Mouse (Mus musculus) spleen, postnatal 14 days (tissue): ENCODE measurements around the gene Pigw.

Experiments
- DNase-seq, 2 experiments: peaks; one replicate each; pipeline ENCODE4 v3.0.0; 2021 to 2022; ENCODE audit warnings: low spot score in 2 of 2

Pigw gene

DNA sequence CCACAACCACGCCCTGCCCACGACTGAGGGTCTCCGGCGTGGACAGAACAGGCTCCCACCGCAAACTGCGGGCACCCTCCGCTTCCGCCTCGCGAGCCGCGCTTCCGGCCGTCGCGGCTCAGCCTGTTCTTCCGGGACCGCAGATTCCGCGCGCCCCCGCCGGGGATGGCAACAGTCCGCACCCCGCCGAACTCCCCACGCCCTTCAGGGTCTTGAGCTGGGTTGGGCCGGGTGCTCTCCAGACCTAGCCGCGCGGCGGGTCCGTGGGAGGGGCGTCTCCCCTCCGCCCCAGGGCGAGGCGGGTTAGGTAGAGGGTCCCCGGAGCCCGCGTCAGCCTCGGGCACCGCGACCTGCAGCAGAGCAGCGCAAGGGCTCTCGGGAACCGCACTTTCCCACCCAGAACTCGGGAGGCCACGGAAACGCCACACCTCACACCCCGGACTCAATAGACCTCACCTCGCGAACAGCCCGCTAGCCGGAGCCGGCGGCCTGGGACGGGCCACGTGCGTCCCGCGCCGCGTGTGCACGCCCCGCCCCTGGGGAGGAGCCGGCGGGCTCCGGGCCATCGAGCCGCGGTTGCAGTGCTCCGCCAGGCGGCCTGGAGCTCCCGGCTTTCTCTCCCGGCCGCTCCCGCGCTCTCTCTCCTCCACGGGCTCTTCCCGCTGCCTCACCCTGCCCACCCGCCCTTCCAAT is at the start of gene Pigw, which contains the start of gene Myo19:
Pigw (minus strand) TSS at position 514 of the 693 bp plus-strand sequence.
Myo19 (plus strand) TSS at position 377 of the 693 bp plus-strand sequence.
- peak; percentile 66 to 73 for DNase-seq

DNA sequence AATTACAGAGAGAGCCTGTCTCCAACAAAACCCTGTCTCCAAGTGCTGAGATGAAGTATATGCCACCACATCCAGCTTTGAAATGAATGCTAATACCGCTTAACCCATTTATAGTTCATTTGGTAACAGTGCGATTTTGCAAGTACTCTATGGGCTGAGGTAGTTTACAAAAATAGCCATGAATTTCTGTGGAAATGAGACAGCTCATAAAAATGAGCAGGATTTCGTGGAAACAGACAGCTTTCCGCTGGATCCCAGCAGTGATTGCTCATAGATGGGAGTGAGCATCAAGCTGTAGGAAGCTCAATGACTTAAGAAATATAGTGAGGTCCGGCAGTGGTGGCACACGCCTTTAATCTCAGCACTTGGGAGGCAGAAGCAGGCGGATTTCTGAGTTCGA is 40.9 kb upstream of the Pigw start:
- no peak for DNase-seq

- no peak for DNase-seq
These were observed 39.9 kb upstream of the Pigw start for GRCm38 (mm10) chr11:84919951-84920350.

DNA sequence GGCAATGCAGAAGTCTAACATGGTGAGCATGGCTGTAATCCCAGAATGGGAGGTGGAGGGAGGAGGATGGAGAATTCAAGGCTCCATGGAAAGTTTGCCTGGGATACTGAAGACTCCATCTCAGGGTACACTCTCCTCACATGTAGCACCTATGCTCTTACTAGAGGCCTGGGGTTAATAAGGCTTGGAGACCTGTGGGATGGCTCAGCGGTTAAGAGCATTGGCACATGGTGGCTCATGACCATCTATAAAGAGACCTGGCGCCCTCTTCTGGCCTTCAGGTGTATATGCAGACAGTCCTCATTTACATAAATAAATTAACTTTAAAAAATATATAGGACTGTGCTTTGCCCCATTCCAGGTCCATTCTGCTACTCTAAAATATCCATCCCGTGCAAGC is 39.2 kb upstream of the Pigw start:
- DNase-seq, result peak in 1 of 2 experiments; percentile 43

DNA sequence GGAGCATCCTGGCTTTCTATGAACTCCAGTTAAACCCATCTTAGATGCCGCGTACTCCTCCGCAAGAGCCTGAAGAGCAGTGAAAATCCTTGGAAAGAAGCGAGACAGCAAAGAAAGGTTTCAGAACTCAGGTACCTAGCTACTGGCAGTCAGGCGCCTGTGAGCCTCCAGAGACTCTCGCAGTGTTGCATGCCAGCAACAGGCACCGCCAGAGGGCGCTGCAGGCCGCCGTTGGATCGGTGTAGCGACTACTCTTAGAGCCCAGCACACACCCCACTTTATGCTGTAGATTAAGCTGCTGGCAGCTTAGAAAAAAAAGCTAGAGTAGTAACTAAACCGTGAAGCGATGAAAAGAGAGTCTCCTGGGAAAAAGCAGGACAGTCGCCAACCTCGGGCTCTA is 38.3 kb upstream of the Pigw start:
- DNase-seq, result peak; percentile 78 to 88

DNA sequence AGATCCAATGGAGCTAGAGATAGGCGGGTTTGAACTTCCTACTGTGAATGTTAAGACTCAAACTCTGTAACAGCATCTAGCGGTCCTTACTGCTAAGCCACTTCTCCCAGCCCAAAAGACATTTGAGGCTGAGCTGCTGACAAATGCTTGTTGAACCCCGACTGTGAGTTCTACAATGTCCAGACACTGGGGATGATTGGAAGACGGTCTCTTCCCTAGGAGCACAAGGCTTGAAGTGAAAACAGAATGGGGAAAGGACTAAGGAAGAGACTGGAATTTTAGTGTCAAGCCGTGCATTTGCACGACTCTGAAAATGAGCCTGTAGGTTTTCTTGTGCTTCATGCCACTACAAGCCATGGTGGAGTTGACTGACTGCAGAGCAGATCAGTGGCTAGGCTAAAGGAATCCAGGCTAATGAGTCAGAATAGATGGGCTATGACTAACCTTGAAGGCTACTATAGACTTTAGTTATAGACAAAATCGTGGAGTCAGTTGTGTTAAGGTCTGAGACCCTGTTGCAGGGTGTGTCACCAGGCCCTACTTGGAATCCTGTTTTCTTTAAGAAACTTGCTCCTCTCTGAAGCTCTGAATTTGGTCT is 36.7 kb upstream of the Pigw start:
- DNase-seq, result no peak

DNA sequence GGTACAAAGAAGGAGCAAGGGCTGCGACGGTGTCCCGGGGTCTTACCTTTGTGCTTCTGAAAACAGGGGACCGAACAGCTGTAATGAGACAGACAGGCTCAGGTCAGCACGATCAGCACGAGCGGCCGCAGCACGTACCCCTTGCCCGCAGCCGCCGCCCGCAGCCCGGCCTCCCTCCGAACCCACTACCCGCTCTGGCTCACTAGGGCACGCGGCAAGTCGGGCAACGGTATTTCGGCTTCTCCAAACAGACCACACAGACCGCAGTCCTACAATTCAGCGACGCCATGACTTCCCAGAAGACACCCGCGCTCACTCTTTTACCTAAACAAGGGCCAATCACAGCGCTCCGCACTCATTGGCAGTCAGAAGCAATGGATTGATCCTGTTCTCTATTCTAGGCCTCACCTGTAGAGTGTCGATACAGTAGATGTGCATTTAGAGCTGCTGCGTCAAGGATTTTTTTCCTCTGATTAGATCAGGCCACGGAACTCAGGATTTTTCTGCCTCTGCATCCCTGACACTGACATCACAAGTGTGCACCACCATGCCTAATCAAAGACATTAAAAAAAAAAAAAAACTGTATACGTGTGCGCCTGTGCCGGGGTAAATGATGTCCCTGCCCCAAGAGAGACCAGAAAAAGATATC is 36.1 kb upstream of the Pigw start, which contains the start of gene Znhit3:
Znhit3 (minus strand) TSS at position 314 of the 650 bp plus-strand sequence.
- DNase-seq, result peak; percentile 39 to 72

DNA sequence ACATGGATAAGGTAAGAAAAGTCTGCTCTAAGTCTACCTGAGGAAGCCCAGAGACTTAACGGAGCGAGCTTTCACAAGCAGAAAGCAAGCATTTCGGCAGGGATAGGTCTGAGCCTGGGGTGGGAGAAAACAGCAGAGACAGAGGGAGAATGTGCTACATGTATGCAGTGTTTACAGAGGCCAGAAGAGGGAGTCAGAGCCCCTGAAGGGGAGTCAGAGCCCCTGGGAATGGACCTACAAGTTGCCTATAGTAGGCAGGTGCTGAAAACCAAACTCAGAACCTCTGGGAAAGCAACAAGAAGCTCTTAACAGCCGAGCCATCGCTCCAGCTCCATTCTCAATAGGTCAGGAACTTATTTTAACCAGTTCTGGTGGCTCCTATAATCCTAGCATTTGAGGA is 34.6 kb upstream of the Pigw start:
- no peak for DNase-seq

GRCm38 (mm10) chr11:84910411-84910810 is 30.3 kb upstream of the Pigw start:
- DNase-seq, result no peak

GRCm38 (mm10) chr11:84908480-84908879 is 28.4 kb upstream of the Pigw start:
- DNase-seq, result no peak

GRCm38 (mm10) chr11:84907081-84907480 is 27.0 kb upstream of the Pigw start:
- no peak for DNase-seq

GRCm38 (mm10) chr11:84904597-84905144 is 24.6 kb upstream of the Pigw start:
- no peak for DNase-seq

DNA sequence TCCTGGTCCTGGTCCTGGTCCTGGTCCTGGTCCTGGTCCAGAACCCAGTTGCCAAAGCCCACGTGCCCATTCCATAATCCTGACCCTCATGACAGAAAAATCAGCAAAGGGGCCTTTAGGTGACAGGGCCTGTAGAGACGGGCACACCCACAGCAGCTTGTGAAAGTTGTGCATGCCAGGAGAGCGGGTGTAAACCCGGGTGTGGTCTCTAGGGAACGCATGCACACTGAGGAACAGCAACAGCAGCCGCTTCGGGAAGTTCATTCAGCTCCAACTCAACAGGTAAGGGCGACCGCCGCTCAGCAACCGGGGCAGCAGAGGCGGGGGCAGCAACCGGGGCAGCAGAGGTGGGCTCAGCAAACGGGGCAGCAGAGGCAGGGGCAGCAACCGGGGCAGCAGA is 13.0 kb upstream of the Pigw start:
- no peak for DNase-seq

GRCm38 (mm10) chr11:84891705-84892104 is 11.6 kb upstream of the Pigw start:
- DNase-seq, result no peak

GRCm38 (mm10) chr11:84889492-84889891 is 9.4 kb upstream of the Pigw start:
- DNase-seq, result no peak

- DNase-seq, result no peak
These were observed 7.9 kb upstream of the Pigw start for GRCm38 (mm10) chr11:84888025-84888424.

DNA sequence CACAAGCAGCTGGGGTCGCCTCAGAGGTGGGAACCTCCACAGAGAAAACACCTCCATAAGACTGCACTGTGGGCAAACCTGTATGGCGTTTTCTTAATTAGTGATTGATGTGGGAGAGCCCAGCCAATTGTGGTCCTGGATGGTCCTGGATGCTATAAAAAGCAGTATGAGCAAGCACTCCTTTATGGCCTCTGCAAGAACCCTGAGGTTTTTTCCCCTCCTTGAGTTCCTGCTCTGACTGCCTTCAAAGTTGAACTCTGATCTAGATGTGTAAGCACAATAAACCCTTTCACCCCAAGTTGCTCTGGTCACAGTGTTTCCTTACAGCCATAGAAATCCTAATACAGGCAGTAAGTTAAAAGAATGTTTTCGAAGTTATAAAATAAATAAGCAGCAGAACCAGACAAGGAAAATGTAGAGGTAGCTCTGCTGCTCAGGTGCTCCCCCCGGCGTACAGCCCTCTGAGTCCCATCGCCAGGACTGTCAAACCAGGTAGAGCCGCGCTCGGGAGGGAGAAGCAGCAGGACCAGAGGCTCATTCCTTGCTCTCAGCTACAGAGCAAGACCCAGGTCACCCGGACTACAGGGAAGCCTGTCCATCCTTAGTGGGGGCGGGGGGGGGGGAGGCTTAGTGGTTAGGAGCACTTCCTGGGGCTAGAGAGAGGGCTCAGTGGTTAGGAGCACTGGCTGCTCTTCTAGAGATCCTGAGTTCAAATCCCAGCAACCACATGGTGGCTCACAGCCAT is 6.9 kb upstream of the Pigw start:
- no peak for DNase-seq

- no peak for DNase-seq
These were observed 6.2 kb upstream of the Pigw start for GRCm38 (mm10) chr11:84886236-84886635.

DNA sequence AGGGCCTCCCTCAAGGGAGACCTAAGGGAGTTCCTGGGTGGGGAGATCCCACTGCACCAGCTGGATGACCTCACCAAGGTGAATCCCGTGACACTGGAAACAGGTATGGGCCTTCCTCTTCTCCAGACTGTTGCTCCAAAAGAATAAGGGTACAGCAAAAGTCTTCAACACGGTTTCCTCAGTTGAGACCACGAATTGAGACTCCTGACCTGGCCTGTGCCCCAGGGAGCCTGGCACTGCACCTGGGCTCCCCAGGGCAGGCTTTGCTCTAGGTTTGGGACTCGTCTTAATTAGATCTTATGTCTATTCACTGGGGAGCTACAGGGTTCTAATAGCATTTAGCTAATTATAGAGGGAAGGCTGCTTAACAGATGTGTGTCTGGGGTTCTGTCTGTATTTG is 5.2 kb upstream of the Pigw start:
- DNase-seq, result no peak

DNA sequence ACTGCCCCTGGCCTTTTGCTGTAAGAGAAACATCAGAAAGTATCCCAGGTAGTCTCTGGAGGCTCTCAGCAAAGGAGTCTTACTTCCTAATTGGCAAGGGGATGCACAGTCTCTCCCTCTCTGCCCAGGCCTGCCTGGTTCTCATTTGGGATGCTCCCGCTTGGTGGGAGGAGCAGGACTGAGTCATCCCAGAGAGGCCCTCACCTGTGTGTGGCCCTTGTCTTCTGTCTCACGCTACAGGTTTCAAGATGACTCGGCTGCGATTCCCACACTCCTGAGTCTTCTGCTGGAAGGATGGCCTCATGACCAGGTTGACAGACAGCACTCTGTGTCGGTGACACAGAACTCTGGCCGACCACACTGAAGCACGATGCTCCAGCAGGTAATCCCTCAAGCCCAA is 2.3 kb upstream of the Pigw start:
- no peak for DNase-seq

GRCm38 (mm10) chr11:84880971-84881370 is 886 bp upstream of the Pigw start:
- DNase-seq, result no peak

GRCm38 (mm10) chr11:84880465-84880961 is 428 bp upstream of the Pigw start:
- DNase-seq, result peak in 1 of 2 experiments; percentile 41
